Comparison of ENCODE assay signal across 33 mouse cellular contexts in genomic region chr13:96936173-96936777, GRCm38 (mm10). TPM values are rescaled to one million over a fixed set of nuclear protein-coding genes. Genes with fewer than 3 reads are reported as not detected.
DNase-seq lines count a peak whose midpoint lies in the region; ATAC-seq and TF ChIP-seq lines count a peak whose summit lies in the region.
"Had no signal": no experiment of that assay in that cellular context is flagged by ENCODE, and none has a peak within 500 bp of the region (broad histone marks: within the 10 kb centered on the region; RNA-seq: fewer than 3 reads in every experiment).

No protein-coding gene starts in this region.

- no peaks in the 10 kb centered on the region for H3K27me3 ChIP-seq in kidney, postnatal 0 days (ENCODE audit: insufficient read depth, low read length)
- H3K27me3 ChIP-seq in forebrain, embryonic 14.5 days (replicated peaks; ENCODE audit: control insufficient read depth, insufficient read depth, low read length) = no peaks in the 10 kb centered on the region
- H3K27me3 ChIP-seq: embryonic facial prominence, embryonic 13.5 days; forebrain, embryonic 13.5 days; heart, embryonic 13.5 days; hindbrain, embryonic 15.5 days; midbrain, embryonic 15.5 days; neural tube, embryonic 15.5 days had no signal

- H3K9ac ChIP-seq in kidney, postnatal 0 days (ENCODE audit: low read depth, low read length) = no peak overlapping the region
- no peak overlapping the region for H3K9ac ChIP-seq in forebrain, embryonic 14.5 days (ENCODE audit: low read length)
- H3K9ac ChIP-seq: embryonic facial prominence, embryonic 13.5 days; forebrain, embryonic 13.5 days; heart, embryonic 13.5 days; hindbrain, embryonic 15.5 days; liver, embryonic 14.5 days; midbrain, embryonic 15.5 days; neural tube, embryonic 15.5 days had no signal

- no peak overlapping the region for H3K4me3 ChIP-seq in kidney, postnatal 0 days (replicated peaks; ENCODE audit: low read depth, low read length)
- no peak overlapping the region for H3K4me3 ChIP-seq in forebrain, embryonic 14.5 days (ENCODE audit: low read depth, low read length)
- H3K4me3 ChIP-seq: embryonic facial prominence, embryonic 13.5 days; erythroblast, embryonic 14.5 days; forebrain, embryonic 13.5 days; heart, adult 2 months; heart, embryonic 13.5 days; hindbrain, embryonic 15.5 days; midbrain, embryonic 10.5 days; midbrain, embryonic 15.5 days; neural tube, embryonic 15.5 days had no signal

- H3K4me1 ChIP-seq in kidney, postnatal 0 days (replicated peaks; ENCODE audit: insufficient read depth, low read length) = peaks cover 11% of the 10 kb centered on the region
- no peaks in the 10 kb centered on the region for H3K4me1 ChIP-seq in forebrain, embryonic 14.5 days (ENCODE audit: control insufficient read depth, insufficient read depth, low read length)
- H3K4me1 ChIP-seq: embryonic facial prominence, embryonic 13.5 days; forebrain, embryonic 13.5 days; midbrain, embryonic 10.5 days; midbrain, embryonic 15.5 days had no signal

- no peaks in the 10 kb centered on the region for H3K36me3 ChIP-seq in kidney, postnatal 0 days (ENCODE audit: insufficient read depth, low read length)
- H3K36me3 ChIP-seq in forebrain, embryonic 14.5 days (ENCODE audit: control insufficient read depth, insufficient read depth, low read length) = no peaks in the 10 kb centered on the region
- H3K36me3 ChIP-seq: embryonic facial prominence, embryonic 13.5 days; heart, embryonic 13.5 days; hindbrain, embryonic 15.5 days; midbrain, embryonic 10.5 days; midbrain, embryonic 15.5 days; neural tube, embryonic 15.5 days had no signal

- peak; percentile 27; the same call in 1 of the 2 replicates for TF ChIP-seq CTCF in kidney, postnatal 0 days (IDR thresholded peaks at IDR 0.05; ENCODE audit: low read depth)

- peak; percentile 18 for DNase-seq in heart, adult 11 months
- no peak for DNase-seq in heart, adult 18-20 months
- DNase-seq in fat pad, adult 2 months (ENCODE audit: extremely low read depth, low read depth, low spot score) = peak; percentile 59
- DNase-seq in kidney, postnatal 0 days (ENCODE audit: low spot score) = peak; percentile 71
- DNase-seq in kidney, postnatal 4 days = peak; percentile 32 to 54
- DNase-seq in adrenal gland, adult 2 months = no peak
- DNase-seq in forebrain, embryonic 14.5 days (ENCODE audit: low spot score) = no peak
- no peak for DNase-seq in testis, postnatal 14 days (ENCODE audit: low spot score)
- DNase-seq: adrenal gland, postnatal 25 days; cerebellum, adult 18-20 months; cerebellum, postnatal 25 days; embryo, embryonic 11 days; gastrocnemius, postnatal 14 days; heart, adult 2 months; heart, postnatal 10 days; layer of hippocampus, adult 9-11 months; liver; lung, adult 2 months; lung, postnatal 10 days; retina, postnatal 1 day; right cerebral cortex, postnatal 14 days; thymus, postnatal 14 days had no signal

- H3K27ac ChIP-seq in kidney, postnatal 0 days = peak overlapping the region; percentile 65; the same call in 1 of the 2 replicates
- H3K27ac ChIP-seq in forebrain, embryonic 14.5 days (ENCODE audit: low read depth, low read length) = no peak overlapping the region
- H3K27ac ChIP-seq: embryonic facial prominence, embryonic 13.5 days; forebrain, embryonic 13.5 days; heart, adult 2 months; heart, embryonic 13.5 days; hindbrain, embryonic 15.5 days; liver, embryonic 14.5 days; midbrain, embryonic 10.5 days; midbrain, embryonic 15.5 days; neural tube, embryonic 15.5 days had no signal

- WGBS in kidney, postnatal 0 days = 11% methylated on average over 6 of the region's 6 CpGs
- 70% methylated on average over 6 of the region's 6 CpGs for WGBS in forebrain, embryonic 14.5 days

- H3K9me3 ChIP-seq in kidney, postnatal 0 days (replicated peaks; ENCODE audit: low read length) = no peaks in the 10 kb centered on the region
- H3K9me3 ChIP-seq in forebrain, embryonic 14.5 days (replicated peaks; ENCODE audit: control insufficient read depth, low read length) = no peaks in the 10 kb centered on the region
- H3K9me3 ChIP-seq: embryonic facial prominence, embryonic 13.5 days; forebrain, embryonic 13.5 days; heart, embryonic 13.5 days; hindbrain, embryonic 15.5 days; midbrain, embryonic 10.5 days; midbrain, embryonic 15.5 days; neural tube, embryonic 15.5 days had no signal

- no peak overlapping the region for H3K4me2 ChIP-seq in kidney, postnatal 0 days (ENCODE audit: low read length)
- no peak overlapping the region for H3K4me2 ChIP-seq in forebrain, embryonic 14.5 days (ENCODE audit: low read length)
- H3K4me2 ChIP-seq: embryonic facial prominence, embryonic 13.5 days; forebrain, embryonic 13.5 days; heart, embryonic 13.5 days; hindbrain, embryonic 15.5 days; midbrain, embryonic 15.5 days; neural tube, embryonic 15.5 days had no signal

- 0 out of 2 replicates have a peak, but pooled peaks have one; percentile 19 for ATAC-seq in kidney, postnatal 0 days (replicated peaks; ENCODE audit: low FRiP score, low read depth)
- ATAC-seq in forebrain, embryonic 14.5 days = no peak
- ATAC-seq: forebrain, embryonic 13.5 days; inflammation-experienced regulatory T-cells, adult 6 months; midbrain, embryonic 15.5 days had no signal

RNA-seq across cellular contexts. Expression of gene Gcnt4, which starts 11.8 kb away (rescaled TPM):
- total RNA-seq in heart, adult 18-20 months (2021) = under 1 TPM; 0.05 to 0.08 TPM
- polyA plus RNA-seq in kidney, postnatal 0 days (2015; fragmentation: Nextera tagmentation; extraction: Ambion mirVana) = 1.3 and 1.7 TPM in 2 replicates
- under 1 TPM; 0.10 to 0.69 TPM for total RNA-seq in adrenal gland, adult 2 months (2021)
- 0.11 and 0.33 TPM in 2 replicates for polyA plus RNA-seq in adrenal gland, adult 2 months (2012; rRNA removed)
- polyA plus RNA-seq in forebrain, embryonic 14.5 days (2014; fragmentation: Nextera tagmentation; extraction: Ambion mirVana) = 0.04 and 0.08 TPM in 2 replicates
- total RNA-seq: MEL had no signal
- polyA plus RNA-seq: erythroblast, embryonic 14.5 days had no signal

Comparison
In these comparisons a context has a peak if more than half of its experiments do, and no peak if none do; other contexts are left out.
1. DNase-seq: peak in heart, adult 11 months (single experiment), fat pad, adult 2 months (single experiment), kidney, postnatal 0 days (single experiment) and kidney, postnatal 4 days (2 of 2); none in heart, adult 18-20 months (0 of 2), adrenal gland, adult 2 months (single experiment), forebrain, embryonic 14.5 days (single experiment) and testis, postnatal 14 days (single experiment).